Mouse (Mus musculus): Measurements from ENCODE around the gene Spen.

Gene Spen

DNA sequence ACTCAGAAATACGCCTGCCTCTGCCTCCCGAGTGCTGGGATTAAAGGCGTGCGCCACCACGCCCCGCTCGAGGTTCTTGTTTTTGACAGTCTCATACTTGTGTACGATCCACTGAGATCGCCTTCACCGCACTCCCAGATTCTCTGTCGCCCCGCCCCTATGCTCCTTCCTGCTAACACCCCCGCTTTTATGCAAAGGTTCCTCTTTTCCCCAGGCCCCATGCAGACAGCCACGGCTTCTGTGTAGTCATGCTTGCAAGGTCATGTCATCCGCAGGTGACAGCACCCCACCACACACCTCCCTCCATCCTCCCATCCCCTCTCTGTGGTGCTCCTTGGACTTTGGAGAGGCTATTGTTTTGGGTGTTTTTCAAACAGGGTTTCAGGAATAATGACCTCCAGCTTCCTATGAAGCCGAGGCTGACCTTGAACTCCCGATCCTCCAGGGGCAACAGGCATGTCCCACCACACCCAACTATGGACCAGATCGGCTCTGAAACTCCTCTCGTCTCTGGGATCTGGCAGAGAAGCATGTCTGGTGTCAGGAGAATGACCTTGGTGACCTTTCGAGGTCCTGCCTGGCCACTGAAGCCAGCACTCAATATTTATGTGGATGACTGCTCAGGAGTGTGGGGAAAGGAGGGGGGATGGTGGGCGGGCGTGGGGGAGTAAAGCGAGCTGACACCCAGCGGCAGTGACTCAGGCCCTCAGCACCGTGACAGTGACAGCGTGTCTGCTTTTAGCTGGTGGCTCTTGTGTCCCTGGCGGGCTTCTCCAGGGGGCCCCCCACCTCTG is 118.8 kb downstream of the Spen start:
- no peak for DNase-seq

Data from thymus, postnatal 25 days (tissue).